Mouse (Mus musculus): ENCODE data around the gene Csn1s1.

Gene Csn1s1

DNA sequence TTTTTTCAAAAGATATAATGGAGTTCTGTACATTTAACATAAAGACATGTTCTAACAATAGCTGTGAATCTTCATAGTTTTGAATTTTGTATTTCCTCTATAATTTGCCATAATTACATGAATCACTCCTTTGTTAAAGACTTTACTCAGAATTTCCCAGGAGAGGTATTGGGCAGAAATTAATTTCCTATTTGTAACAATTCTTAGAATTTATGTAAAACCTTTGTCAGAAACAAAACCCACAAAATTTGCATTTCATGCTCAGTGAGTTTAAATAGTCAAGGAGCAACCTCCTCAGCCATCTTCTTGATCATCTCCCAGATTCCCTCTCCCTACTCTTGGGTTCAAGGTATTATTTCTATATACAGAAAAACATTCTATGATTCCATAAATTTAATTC, at the start of gene Csn1s1:
Csn1s1 (plus strand) TSS at position 301 of the 400 bp plus-strand sequence.
- no peak for DNase-seq (ENCODE audit: low read depth, low spot score)

- DNase-seq (ENCODE audit: low read depth, low spot score): no peak
Observed at GRCm38 (mm10) chr5:87622681-87623080, 43.3 kb upstream of the Csn1s1 start.

GRCm38 (mm10) chr5:87642787-87643186, 23.2 kb upstream of the Csn1s1 start:
- DNase-seq (ENCODE audit: low read depth, low spot score): no peak

GRCm38 (mm10) chr5:87699530-87699929, 33.5 kb downstream of the Csn1s1 start, which contains the start of gene Csn2:
Gene Csn2 (minus strand): TSS chr5:87699630.
- no peak for DNase-seq (ENCODE audit: low read depth, low spot score)

DNA sequence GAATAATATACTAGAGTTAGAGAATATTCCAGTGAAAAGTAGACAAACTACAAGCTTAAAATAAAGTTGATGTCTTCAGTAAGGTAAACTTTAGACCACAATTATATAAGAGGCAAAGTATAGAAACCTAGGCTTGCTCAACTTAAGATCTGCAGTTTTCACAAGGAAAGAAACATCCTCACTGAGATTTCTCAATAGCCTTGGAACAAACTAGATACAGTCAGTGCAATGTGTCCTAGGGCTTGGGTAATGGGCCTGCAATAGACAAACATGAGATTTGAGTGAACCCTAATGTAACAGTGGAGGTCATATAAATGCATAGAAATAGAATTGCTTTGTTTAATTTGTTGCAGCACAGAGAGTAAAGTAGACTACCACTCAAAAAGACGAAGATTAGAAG, 39.9 kb downstream of the Csn1s1 start:
- DNase-seq (ENCODE audit: low read depth, low spot score): no peak
